Mouse (Mus musculus): ENCODE measurements around the gene Cel.

DNA sequence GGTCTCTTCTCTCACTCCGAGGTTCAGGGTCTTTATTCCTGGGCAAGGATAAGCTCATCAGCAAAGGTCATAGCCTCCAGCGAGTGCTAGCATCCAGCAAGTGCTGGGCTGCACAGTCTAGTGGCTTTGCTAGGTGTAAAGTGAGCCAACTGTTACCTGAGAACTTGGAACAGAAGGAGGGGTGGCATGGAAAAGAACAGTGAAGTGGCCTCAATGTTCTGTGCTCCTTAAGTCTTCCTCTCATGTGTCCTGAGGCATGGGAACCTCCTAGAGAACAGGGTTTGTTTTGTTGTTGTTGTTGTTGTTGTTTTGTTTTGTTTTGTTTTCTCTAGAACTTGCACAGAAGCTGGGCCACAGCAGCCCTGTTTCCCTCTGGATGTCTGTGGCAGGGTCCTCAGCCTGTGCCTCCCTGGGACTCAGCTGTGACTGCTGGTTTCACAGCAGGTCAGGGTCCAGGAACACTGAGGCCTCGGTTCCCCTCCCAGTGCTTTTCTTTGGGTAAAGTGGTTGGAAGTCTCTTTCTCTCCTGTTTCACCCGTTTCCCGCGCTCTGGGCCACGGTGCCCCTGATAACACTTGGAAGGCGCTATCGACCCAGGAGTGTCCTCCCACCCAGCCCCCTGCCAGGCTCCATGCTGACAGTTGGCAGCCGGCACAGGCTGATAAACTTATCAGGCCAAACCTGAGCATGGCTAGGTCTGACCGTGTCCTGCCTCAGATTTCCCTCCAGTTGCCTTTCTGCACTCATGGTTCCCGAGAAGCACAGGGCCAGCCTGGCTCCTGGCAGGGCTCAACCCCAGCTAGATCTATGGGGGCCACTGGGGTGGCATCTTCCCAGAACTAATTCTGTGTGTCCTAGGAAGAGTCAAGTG is 38.8 kb upstream of the Cel start:
- TF ChIP-seq CTCF (IDR thresholded peaks at IDR 0.05; ENCODE audit: low read depth), result no peak
- peak; percentile 100 for TF ChIP-seq EP300 (IDR thresholded peaks at IDR 0.05; ENCODE audit: low read depth)

Measured in liver, embryonic 14.5 days (tissue).